Mouse (Mus musculus) brain, embryonic 14.5 days (tissue): ENCODE results near the gene Nagpa.

Experiments
- CTCF ChIP-seq: fragments of 200-500 bp; IDR thresholded peaks from 2 replicates; pipeline ENCODE4 v1.5.1; 2012; ENCODE audit warnings: inconsistent platforms, mild to moderate bottlenecking, moderate library complexity, borderline replicate concordance; ENCODE audit not compliant: insufficient read depth, insufficient read length; ENCODE audit errors: extremely low read depth
- POLR2A ChIP-seq: fragments of 200-500 bp; IDR thresholded peaks from 2 replicates; pipeline ENCODE4 v1.6.1; 2012; ENCODE audit warnings: mild to moderate bottlenecking, inconsistent platforms, borderline replicate concordance; ENCODE audit not compliant: poor library complexity, insufficient read depth, insufficient read length, severe bottlenecking; ENCODE audit errors: extremely low read depth

- no peak for TF ChIP-seq CTCF
- TF ChIP-seq POLR2A = no peak
Measured at GRCm38 (mm10) chr16:5252260-5252659, 48.4 kb upstream of the Nagpa start.
